In genomic region chr2:6321769-6322375, GRCm38 (mm10) we compare ENCODE assay signal across 8 mouse cellular contexts. TPM values are rescaled to one million over a fixed set of nuclear protein-coding genes. Genes with fewer than 3 reads are reported as not detected.
DNase-seq lines count a peak whose midpoint lies in the region; ATAC-seq and TF ChIP-seq lines count a peak whose summit lies in the region.

No protein-coding gene starts in this region.

- DNase-seq in spleen, adult 2 months (ENCODE audit: low read depth in 1 of 2, low spot score in 2 of 2): no peak
- no peak for DNase-seq in spleen, postnatal 14 days (ENCODE audit: low spot score in 2 of 2)
- DNase-seq in embryo, embryonic 11 days: peak; percentile 64
- no peak for DNase-seq in hindbrain, embryonic 14.5 days (ENCODE audit: low spot score)
- peak; percentile 41 for DNase-seq in lung, postnatal 36 days
- no peak for DNase-seq in urinary bladder, postnatal 25 days (ENCODE audit: low spot score)
- no peak for DNase-seq in thymus, postnatal 4 days
- DNase-seq in adrenal gland, adult 18-20 months (ENCODE audit: low spot score in 2 of 2): no peak

- 39% methylated on average over 9 of the region's 9 CpGs for WGBS in spleen, adult 2 months
- WGBS in hindbrain, embryonic 14.5 days: 9% methylated on average over 9 of the region's 9 CpGs

- no peaks in the 10 kb centered on the region for H3K36me3 ChIP-seq in spleen, adult 2 months (ENCODE audit: control insufficient read depth, insufficient read depth, low read length)
- H3K36me3 ChIP-seq in hindbrain, embryonic 14.5 days (replicated peaks; ENCODE audit: control insufficient read depth, insufficient read depth): no peaks in the 10 kb centered on the region

- H3K4me2 ChIP-seq in hindbrain, embryonic 14.5 days (replicated peaks): peak overlapping the region; percentile 80

- H3K9me3 ChIP-seq in hindbrain, embryonic 14.5 days (ENCODE audit: control insufficient read depth, low read length): no peaks in the 10 kb centered on the region

- no peak for TF ChIP-seq POLR2A in spleen, adult 2 months (IDR thresholded peaks at IDR 0.05; ENCODE audit: low read depth, low read length)

- no peaks in the 10 kb centered on the region for H3K27me3 ChIP-seq in spleen, adult 2 months (ENCODE audit: control insufficient read depth, insufficient read depth, low read length)
- no peaks in the 10 kb centered on the region for H3K27me3 ChIP-seq in hindbrain, embryonic 14.5 days (ENCODE audit: control insufficient read depth, insufficient read depth, low read length)

- TF ChIP-seq CTCF in spleen, adult 2 months (IDR thresholded peaks at IDR 0.05; ENCODE audit: extremely low read depth, insufficient read depth, insufficient read length, insufficient replicate concordance): no peak

- H3K4me1 ChIP-seq in spleen, adult 2 months (ENCODE audit: control insufficient read depth, insufficient read depth, insufficient read length): peaks cover 2% of the 10 kb centered on the region; the same call in 1 of the 2 replicates
- H3K4me1 ChIP-seq in hindbrain, embryonic 14.5 days (replicated peaks; ENCODE audit: control insufficient read depth, insufficient read depth, low read length): peaks cover 25% of the 10 kb centered on the region

- peak overlapping the region; percentile 88 for H3K27ac ChIP-seq in spleen, adult 2 months (ENCODE audit: insufficient read depth, low read length)
- H3K27ac ChIP-seq in hindbrain, embryonic 14.5 days: peak overlapping the region; percentile 97

- peak overlapping the region; percentile 80 for H3K4me3 ChIP-seq in spleen, adult 2 months (ENCODE audit: extremely low read depth, insufficient read depth, insufficient read length)
- peak overlapping the region; percentile 93 for H3K4me3 ChIP-seq in hindbrain, embryonic 14.5 days (replicated peaks; ENCODE audit: low read length)

- ATAC-seq in hindbrain, embryonic 14.5 days (ENCODE audit: low FRiP score): no peak; the same call in 1 of the 2 replicates

- peak overlapping the region; percentile 99 for H3K9ac ChIP-seq in hindbrain, embryonic 14.5 days

RNA-seq across cellular contexts. Expression of gene Usp6nl, which starts 0.6 kb away (rescaled TPM):
- polyA plus RNA-seq in spleen, adult 2 months (2012; rRNA removed): 6.8 and 6.9 TPM in 2 replicates
- 9.5 and 9.9 TPM in 2 replicates for polyA plus RNA-seq in hindbrain, embryonic 14.5 days (2014; fragmentation: Nextera tagmentation; extraction: Ambion mirVana)
- total RNA-seq in adrenal gland, adult 18-20 months (2021): 10 to 100 TPM; 20.0 to 41.5 TPM

Comparison
In these comparisons a context has a peak if more than half of its experiments do, and no peak if none do; other contexts are left out.
1. DNase-seq: peak in embryo, embryonic 11 days (single experiment) and lung, postnatal 36 days (single experiment); none in spleen, adult 2 months (0 of 2), spleen, postnatal 14 days (0 of 2), hindbrain, embryonic 14.5 days (single experiment), urinary bladder, postnatal 25 days (single experiment), thymus, postnatal 4 days (single experiment) and adrenal gland, adult 18-20 months (0 of 2).